Mouse (Mus musculus): Measurements from ENCODE around the gene Tbc1d24. TPM values are rescaled to one million over a fixed set of nuclear protein-coding genes. Genes with fewer than 3 reads are reported as not detected.

Tbc1d24 gene
- 5.0 and 8.2 TPM in 2 replicates for polyA plus RNA-seq (2014; fragmentation: Nextera tagmentation; extraction: Ambion mirVana)

- peak; percentile 76 for ATAC-seq (ENCODE audit: low FRiP score, low TSS enrichment)
- peak within 1 kb of the TSS; percentile 77 for H3K9ac ChIP-seq (ENCODE audit: low read depth, low read length)
- H3K4me1 ChIP-seq (ENCODE audit: control insufficient read depth, insufficient read depth, low read length): peaks cover 45% of the 10 kb centered on the region
- no peaks in the 10 kb centered on the region for H3K36me3 ChIP-seq (ENCODE audit: control insufficient read depth, insufficient read depth, low read length)
- H3K9me3 ChIP-seq (ENCODE audit: control insufficient read depth, low read length): no peaks in the 10 kb centered on the region
- WGBS: under 1% methylated on average over 56 of the region's 65 CpGs
- no peak within 1 kb of the TSS for H3K27ac ChIP-seq (ENCODE audit: low read depth, low read length)
- peak within 1 kb of the TSS; percentile 96 for H3K4me2 ChIP-seq (replicated peaks; ENCODE audit: low read depth, low read length)
- H3K4me3 ChIP-seq (ENCODE audit: low read length): peak within 1 kb of the TSS; percentile 72
- peaks cover 19% of the 10 kb centered on the region for H3K27me3 ChIP-seq (ENCODE audit: control insufficient read depth, insufficient read depth, low read length)
Observed at GRCm38 (mm10) chr17:24205284-24205888, at the start of gene Tbc1d24. Tbc1d24 (minus strand) TSS chr17:24205562.

GRCm38 (mm10) chr17:24252329-24252728 lies 47.0 kb upstream of the Tbc1d24 start:
- ATAC-seq (ENCODE audit: low FRiP score, low TSS enrichment): no peak
- Histone ChIP-seq H3K27me3 (ENCODE audit: control insufficient read depth, insufficient read depth, low read length) (no peaks in the 10 kb centered on the region), H3K4me2 (replicated peaks; ENCODE audit: low read depth, low read length) (no peak overlapping the region), H3K4me3 (ENCODE audit: low read length) (0 out of 2 replicates have a peak overlapping the region, but pooled peaks have one; percentile 85), H3K9ac (ENCODE audit: low read depth, low read length) (no peak overlapping the region), H3K27ac (ENCODE audit: low read depth, low read length) (no peak overlapping the region), H3K9me3 (ENCODE audit: control insufficient read depth, low read length) (no peaks in the 10 kb centered on the region), H3K4me1 (ENCODE audit: control insufficient read depth, insufficient read depth, low read length) (peaks cover 8% of the 10 kb centered on the region; the same call in 1 of the 2 replicates), H3K36me3 (ENCODE audit: control insufficient read depth, insufficient read depth, low read length) (peaks cover 21% of the 10 kb centered on the region)
- 94% methylated on average over 2 of the region's 2 CpGs for WGBS

GRCm38 (mm10) chr17:24251320-24252069 lies 46.1 kb upstream of the Tbc1d24 start, which contains the start of gene Ccnf:
Ccnf (minus strand) TSS chr17:24251484.
- Histone ChIP-seq H3K4me1 (ENCODE audit: control insufficient read depth, insufficient read depth, low read length) (peaks cover 8% of the 10 kb centered on the region; the same call in 1 of the 2 replicates), H3K9me3 (ENCODE audit: control insufficient read depth, low read length) (no peaks in the 10 kb centered on the region), H3K27ac (ENCODE audit: low read depth, low read length) (peak within 1 kb of the TSS; percentile 76), H3K4me3 (ENCODE audit: low read length) (peak within 1 kb of the TSS; percentile 85), H3K36me3 (ENCODE audit: control insufficient read depth, insufficient read depth, low read length) (peaks cover 27% of the 10 kb centered on the region), H3K4me2 (replicated peaks; ENCODE audit: low read depth, low read length) (peak within 1 kb of the TSS; percentile 65), H3K9ac (ENCODE audit: low read depth, low read length) (peak within 1 kb of the TSS; percentile 89), H3K27me3 (ENCODE audit: control insufficient read depth, insufficient read depth, low read length) (no peaks in the 10 kb centered on the region)
- ATAC-seq (ENCODE audit: low FRiP score, low TSS enrichment): peak; percentile 100
- under 1% methylated on average over 48 of the region's 48 CpGs for WGBS

- H3K9ac ChIP-seq (ENCODE audit: low read depth, low read length): peak overlapping the region; percentile 89
- peak overlapping the region; percentile 60; the same call in 1 of the 2 replicates for H3K27ac ChIP-seq (ENCODE audit: low read depth, low read length)
- no peaks in the 10 kb centered on the region for H3K27me3 ChIP-seq (ENCODE audit: control insufficient read depth, insufficient read depth, low read length)
- peaks cover 31% of the 10 kb centered on the region for H3K36me3 ChIP-seq (ENCODE audit: control insufficient read depth, insufficient read depth, low read length)
- H3K4me1 ChIP-seq (ENCODE audit: control insufficient read depth, insufficient read depth, low read length): peaks cover 8% of the 10 kb centered on the region; the same call in 1 of the 2 replicates
- H3K4me2 ChIP-seq (replicated peaks; ENCODE audit: low read depth, low read length): peak overlapping the region; percentile 65
- ATAC-seq (ENCODE audit: low FRiP score, low TSS enrichment): no peak
- peak overlapping the region; percentile 85 for H3K4me3 ChIP-seq (ENCODE audit: low read length)
- H3K9me3 ChIP-seq (ENCODE audit: control insufficient read depth, low read length): no peaks in the 10 kb centered on the region
- under 1% methylated on average over 32 of the region's 32 CpGs for WGBS
Observed at GRCm38 (mm10) chr17:24250988-24251319, 45.6 kb upstream of the Tbc1d24 start.

- Histone ChIP-seq H3K27me3 (ENCODE audit: control insufficient read depth, insufficient read depth, low read length) (no peaks in the 10 kb centered on the region), H3K4me3 (ENCODE audit: low read length) (peak overlapping the region; percentile 85; the same call in 1 of the 2 replicates), H3K4me1 (ENCODE audit: control insufficient read depth, insufficient read depth, low read length) (peaks cover 8% of the 10 kb centered on the region; the same call in 1 of the 2 replicates), H3K9me3 (ENCODE audit: control insufficient read depth, low read length) (peaks cover 9% of the 10 kb centered on the region; the same call in 1 of the 2 replicates), H3K9ac (ENCODE audit: low read depth, low read length) (no peak overlapping the region), H3K4me2 (replicated peaks; ENCODE audit: low read depth, low read length) (no peak overlapping the region), H3K27ac (ENCODE audit: low read depth, low read length) (no peak overlapping the region), H3K36me3 (ENCODE audit: control insufficient read depth, insufficient read depth, low read length) (peaks cover 50% of the 10 kb centered on the region)
- 96% methylated on average over 2 of the region's 2 CpGs for WGBS
- no peak for ATAC-seq (ENCODE audit: low FRiP score, low TSS enrichment)
Observed at GRCm38 (mm10) chr17:24248641-24249040, 43.3 kb upstream of the Tbc1d24 start.

GRCm38 (mm10) chr17:24244061-24244460 lies 38.7 kb upstream of the Tbc1d24 start:
- Histone ChIP-seq H3K27ac (ENCODE audit: low read depth, low read length) (no peak overlapping the region), H3K4me1 (ENCODE audit: control insufficient read depth, insufficient read depth, low read length) (no peaks in the 10 kb centered on the region), H3K9ac (ENCODE audit: low read depth, low read length) (no peak overlapping the region), H3K4me2 (replicated peaks; ENCODE audit: low read depth, low read length) (no peak overlapping the region), H3K27me3 (ENCODE audit: control insufficient read depth, insufficient read depth, low read length) (no peaks in the 10 kb centered on the region), H3K9me3 (ENCODE audit: control insufficient read depth, low read length) (peaks cover 9% of the 10 kb centered on the region; the same call in 1 of the 2 replicates), H3K36me3 (ENCODE audit: control insufficient read depth, insufficient read depth, low read length) (peaks cover 92% of the 10 kb centered on the region), H3K4me3 (ENCODE audit: low read length) (no peak overlapping the region)
- WGBS: 96% methylated on average over 8 of the region's 8 CpGs
- ATAC-seq (ENCODE audit: low FRiP score, low TSS enrichment): no peak

GRCm38 (mm10) chr17:24243311-24243969 lies 38.1 kb upstream of the Tbc1d24 start:
- H3K27me3 ChIP-seq (ENCODE audit: control insufficient read depth, insufficient read depth, low read length): no peaks in the 10 kb centered on the region
- WGBS: 83% methylated on average over 4 of the region's 4 CpGs
- H3K27ac ChIP-seq (ENCODE audit: low read depth, low read length): no peak overlapping the region
- peaks cover 92% of the 10 kb centered on the region for H3K36me3 ChIP-seq (ENCODE audit: control insufficient read depth, insufficient read depth, low read length)
- H3K4me3 ChIP-seq (ENCODE audit: low read length): no peak overlapping the region
- H3K9me3 ChIP-seq (ENCODE audit: control insufficient read depth, low read length): peaks cover 9% of the 10 kb centered on the region; the same call in 1 of the 2 replicates
- H3K9ac ChIP-seq (ENCODE audit: low read depth, low read length): no peak overlapping the region
- ATAC-seq (ENCODE audit: low FRiP score, low TSS enrichment): no peak
- no peaks in the 10 kb centered on the region for H3K4me1 ChIP-seq (ENCODE audit: control insufficient read depth, insufficient read depth, low read length)
- H3K4me2 ChIP-seq (replicated peaks; ENCODE audit: low read depth, low read length): no peak overlapping the region

- 90% methylated on average over 7 of the region's 7 CpGs for WGBS
- Histone ChIP-seq H3K27me3 (ENCODE audit: control insufficient read depth, insufficient read depth, low read length) (no peaks in the 10 kb centered on the region), H3K36me3 (ENCODE audit: control insufficient read depth, insufficient read depth, low read length) (peaks cover 99% of the 10 kb centered on the region)
Observed at GRCm38 (mm10) chr17:24236921-24237320, 31.6 kb upstream of the Tbc1d24 start.

More at GRCm38 (mm10) chr17:24236921-24237320, 31.6 kb upstream of the Tbc1d24 start:
- Histone ChIP-seq H3K4me3 (ENCODE audit: low read length) (no peak overlapping the region), H3K9me3 (ENCODE audit: control insufficient read depth, low read length) (no peaks in the 10 kb centered on the region), H3K27ac (ENCODE audit: low read depth, low read length) (no peak overlapping the region), H3K4me1 (ENCODE audit: control insufficient read depth, insufficient read depth, low read length) (no peaks in the 10 kb centered on the region), H3K9ac (ENCODE audit: low read depth, low read length) (no peak overlapping the region), H3K4me2 (replicated peaks; ENCODE audit: low read depth, low read length) (no peak overlapping the region)
- ATAC-seq (ENCODE audit: low FRiP score, low TSS enrichment): no peak

All from kidney, embryonic 14.5 days (tissue).